Mouse (Mus musculus) C2C12 (cell line): ENCODE measurements around the gene Pam. TPM values are rescaled to one million over a fixed set of nuclear protein-coding genes. Genes with fewer than 3 reads are reported as not detected.

ENCODE experiments used
- H3K27me3 ChIP-seq: one replicate; pipeline ENCODE4 v1.6.1; 2011; ENCODE audit not compliant: control insufficient read depth, insufficient read depth, insufficient read length
- H3K36me3 ChIP-seq: one replicate; pipeline ENCODE4 v1.6.1; 2011; ENCODE audit not compliant: control insufficient read depth, insufficient read depth
- H3K4me3 ChIP-seq: one replicate; pipeline ENCODE4 v1.5.1; 2011; ENCODE audit warnings: mild to moderate bottlenecking, control low read depth; ENCODE audit not compliant: poor library complexity, insufficient read depth, severe bottlenecking
- H3K79me2 ChIP-seq: one replicate; pipeline ENCODE4 v1.6.1; 2011; ENCODE audit not compliant: control insufficient read depth, insufficient read depth
- H3K79me3 ChIP-seq: one replicate; pipeline ENCODE4 v1.6.1; 2011; ENCODE audit warnings: low read depth, control low read depth
- H3ac ChIP-seq: one replicate; pipeline ENCODE3; 2011; ENCODE audit warnings: low read depth; ENCODE audit not compliant: control insufficient read depth, insufficient read length
- CEBPB ChIP-seq: IDR thresholded peaks from one replicate; pipeline ENCODE4 v1.6.1; 2011; ENCODE audit warnings: low read depth, mild to moderate bottlenecking, control low read depth, moderate library complexity
- CTCF ChIP-seq: IDR thresholded peaks from one replicate; pipeline ENCODE4 v1.5.1; 2011; ENCODE audit not compliant: control insufficient read depth, insufficient read depth, insufficient read length
- FOSL1 ChIP-seq: IDR thresholded peaks from one replicate; pipeline ENCODE4 v1.8.0; 2011; ENCODE audit warnings: mild to moderate bottlenecking, low read length; ENCODE audit not compliant: poor library complexity, insufficient read depth, severe bottlenecking
- MAX ChIP-seq: IDR thresholded peaks from one replicate; pipeline ENCODE4 v1.6.1; 2011; ENCODE audit warnings: mild to moderate bottlenecking, control low read depth
- MYOD1 ChIP-seq: IDR thresholded peaks from one replicate; pipeline ENCODE4 v1.6.1; 2011; ENCODE audit warnings: low read depth; ENCODE audit not compliant: control insufficient read depth, insufficient read length
- MYOG ChIP-seq: IDR thresholded peaks from one replicate; pipeline ENCODE4 v1.6.1; 2011; ENCODE audit not compliant: control insufficient read depth, insufficient read length; ENCODE audit errors: extremely low read depth
- USF1 ChIP-seq: IDR thresholded peaks from one replicate; pipeline ENCODE4 v1.6.1; 2011; ENCODE audit warnings: low read depth, mild to moderate bottlenecking, control low read depth, moderate library complexity
- polyA plus RNA-seq: library from polyadenylated mRNA; unstranded; fragments of >200 nt; fragmentation: generic; extraction: Trizol; gene quantifications from one replicate; pipeline ENCODE4 v1.2.1, GENCODE M21; 2012; ENCODE audit warnings: missing spikeins

Pam gene
- polyA plus RNA-seq, 1 experiment: 27.6 TPM

- H3K4me3 ChIP-seq: no peak overlapping the region
- H3ac ChIP-seq: no peak overlapping the region
- no peak for TF ChIP-seq USF1
- no peak for TF ChIP-seq CTCF
- TF ChIP-seq MAX: no peak
- no peak for TF ChIP-seq FOSL1
- no peak for TF ChIP-seq CEBPB
- no peak for TF ChIP-seq MYOD1
- TF ChIP-seq MYOG: no peak
- no peaks in the 10 kb centered on the region for H3K36me3 ChIP-seq
- no peaks in the 10 kb centered on the region for H3K79me3 ChIP-seq
- no peaks in the 10 kb centered on the region for H3K79me2 ChIP-seq
- no peaks in the 10 kb centered on the region for H3K27me3 ChIP-seq
Observed at GRCm38 (mm10) chr1:97926017-97926540, 169.4 kb downstream of the Pam start.

DNA sequence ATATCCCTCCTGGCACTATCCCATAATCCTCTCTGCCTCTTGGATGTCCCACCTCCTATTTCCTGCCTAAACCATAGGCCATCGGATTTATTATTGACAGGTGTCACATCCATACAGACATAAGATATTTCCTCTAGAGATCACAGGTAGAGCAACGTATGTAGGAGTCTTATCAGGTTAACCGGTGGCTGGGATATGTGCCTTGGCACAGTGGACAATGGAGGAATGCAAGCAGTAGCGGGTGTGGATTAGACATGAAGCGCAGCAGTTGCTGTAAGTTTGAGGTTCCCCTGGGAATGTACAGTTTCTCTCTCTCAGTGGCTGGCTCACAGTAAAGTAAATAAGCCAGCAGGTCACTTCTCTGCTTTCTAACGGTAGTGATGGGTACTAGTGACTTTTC lies 173.1 kb downstream of the Pam start:
- Histone ChIP-seq H3K36me3 (no peaks in the 10 kb centered on the region), H3ac (no peak overlapping the region), H3K79me2 (no peaks in the 10 kb centered on the region), H3K79me3 (no peaks in the 10 kb centered on the region), H3K27me3 (no peaks in the 10 kb centered on the region), H3K4me3 (no peak overlapping the region)
- TF ChIP-seq FOSL1 (no peak), CEBPB (no peak), MYOD1 (no peak), MYOG (no peak), USF1 (no peak), CTCF (no peak), MAX (no peak)

DNA sequence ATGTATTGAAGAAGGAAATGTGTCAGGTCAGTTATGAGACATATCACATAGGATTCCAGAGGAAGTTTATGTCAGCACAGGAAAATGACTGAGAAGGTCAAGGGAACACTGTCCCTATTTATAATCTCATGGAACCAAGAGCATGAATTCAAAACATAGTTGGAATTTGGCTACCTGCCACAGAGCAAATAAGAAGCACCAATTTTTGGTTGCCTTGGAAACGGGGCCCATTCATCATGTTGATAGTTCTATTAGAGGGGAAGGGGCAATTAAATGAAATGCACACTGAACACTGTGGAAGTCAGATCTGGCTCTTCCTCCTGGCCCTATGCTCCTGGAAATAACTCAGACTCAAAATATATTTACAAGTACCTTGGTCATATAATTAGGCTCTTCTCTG lies 173.6 kb downstream of the Pam start:
- H3K36me3 ChIP-seq: no peaks in the 10 kb centered on the region
- H3K79me2 ChIP-seq: no peaks in the 10 kb centered on the region
- TF ChIP-seq USF1 (no peak), CTCF (no peak), MYOG (no peak), CEBPB (no peak), FOSL1 (no peak), MYOD1 (no peak), MAX (no peak)
- no peak overlapping the region for H3ac ChIP-seq
- H3K27me3 ChIP-seq: no peaks in the 10 kb centered on the region
- H3K4me3 ChIP-seq: no peak overlapping the region
- no peaks in the 10 kb centered on the region for H3K79me3 ChIP-seq

DNA sequence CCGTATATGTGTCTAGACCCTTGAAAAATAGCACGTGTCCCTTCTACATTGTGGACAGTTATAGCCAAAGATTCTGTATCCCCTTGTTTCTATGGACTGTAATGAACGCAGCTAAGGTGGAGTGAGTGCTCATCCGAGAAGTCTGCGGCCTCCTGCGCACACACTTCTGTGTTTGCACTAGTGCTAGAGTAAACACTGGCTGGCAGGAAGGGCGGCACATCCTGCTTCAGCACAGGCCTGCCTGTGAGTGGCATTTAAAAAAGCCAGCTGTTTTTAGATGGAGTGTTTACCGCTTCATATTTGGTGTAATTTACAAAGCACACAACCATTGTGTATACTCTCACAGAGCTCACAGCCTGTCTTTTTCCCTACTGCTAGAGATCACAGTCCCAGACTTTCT lies 177.0 kb downstream of the Pam start:
- Histone ChIP-seq H3ac (no peak overlapping the region), H3K79me3 (no peaks in the 10 kb centered on the region), H3K27me3 (no peaks in the 10 kb centered on the region), H3K36me3 (no peaks in the 10 kb centered on the region), H3K4me3 (no peak overlapping the region), H3K79me2 (no peaks in the 10 kb centered on the region)
- TF ChIP-seq MYOG (no peak), FOSL1 (no peak), USF1 (no peak), CTCF (no peak), CEBPB (no peak), MAX (no peak), MYOD1 (no peak)

- Histone ChIP-seq H3K79me3 (no peaks in the 10 kb centered on the region), H3K27me3 (no peaks in the 10 kb centered on the region), H3K36me3 (no peaks in the 10 kb centered on the region), H3K79me2 (no peaks in the 10 kb centered on the region), H3K4me3 (no peak overlapping the region), H3ac (no peak overlapping the region)
- TF ChIP-seq CTCF: no peak
- TF ChIP-seq MAX: no peak
- no peak for TF ChIP-seq USF1
- no peak for TF ChIP-seq FOSL1
- TF ChIP-seq MYOD1: no peak
- no peak for TF ChIP-seq MYOG
- no peak for TF ChIP-seq CEBPB
Observed at GRCm38 (mm10) chr1:97916971-97917234, 178.5 kb downstream of the Pam start.

GRCm38 (mm10) chr1:97916218-97916970 lies 179.1 kb downstream of the Pam start:
- no peaks in the 10 kb centered on the region for H3K36me3 ChIP-seq
- no peak overlapping the region for H3K4me3 ChIP-seq
- no peaks in the 10 kb centered on the region for H3K79me2 ChIP-seq
- no peaks in the 10 kb centered on the region for H3K79me3 ChIP-seq
- TF ChIP-seq MYOD1 (no peak), CEBPB (no peak), CTCF (no peak), MAX (no peak), MYOG (no peak), USF1 (no peak), FOSL1 (no peak)
- H3K27me3 ChIP-seq: no peaks in the 10 kb centered on the region
- H3ac ChIP-seq: no peak overlapping the region
